Mouse (Mus musculus) myocyte (in vitro differentiated cells): ENCODE measurements around the gene Coro2b. TPM values are rescaled to one million over a fixed set of nuclear protein-coding genes. Genes with fewer than 3 reads are reported as not detected.

Experiments
- H3K27me3 ChIP-seq: one replicate; pipeline ENCODE4 v1.6.1; 2011; ENCODE audit not compliant: control insufficient read depth, insufficient read depth, insufficient read length
- H3K36me3 ChIP-seq: one replicate; pipeline ENCODE4 v1.6.1; 2011; ENCODE audit not compliant: control insufficient read depth, insufficient read depth
- H3K4me2 ChIP-seq: one replicate; pipeline ENCODE4 v1.6.1; 2011; ENCODE audit warnings: low read depth, control low read depth
- H3K4me3 ChIP-seq: one replicate; pipeline ENCODE4 v1.5.1; 2011; ENCODE audit warnings: mild to moderate bottlenecking, control low read depth, moderate library complexity
- H3K79me2 ChIP-seq: one replicate; pipeline ENCODE4 v1.6.1; 2011; ENCODE audit not compliant: control insufficient read depth, insufficient read depth
- H3ac ChIP-seq: one replicate; pipeline ENCODE4 v1.6.1; 2011; ENCODE audit not compliant: control insufficient read depth, insufficient read length
- CEBPB ChIP-seq: IDR thresholded peaks from 2 replicates; pipeline ENCODE4 v1.6.1; 2011; ENCODE audit warnings: mild to moderate bottlenecking, moderate library complexity; ENCODE audit not compliant: poor library complexity, insufficient read depth, severe bottlenecking
- E2F4 ChIP-seq: IDR thresholded peaks from one replicate; pipeline ENCODE4 v1.6.1; 2011; ENCODE audit warnings: mild to moderate bottlenecking, control low read depth, moderate library complexity; ENCODE audit not compliant: insufficient read depth
- MAX ChIP-seq: IDR thresholded peaks from one replicate; pipeline ENCODE4 v1.6.1; 2011; ENCODE audit warnings: low read depth, mild to moderate bottlenecking, control low read depth
- MYOD1 ChIP-seq, 3 experiments: IDR thresholded peaks; one replicate each; pipeline ENCODE4 v1.6.1; 2011; ENCODE audit warnings: control low read depth in 2 of 3, low read depth in 2 of 3, mild to moderate bottlenecking in 2 of 3, moderate library complexity in 1 of 3; ENCODE audit not compliant: insufficient read length in 2 of 3, control insufficient read depth in 1 of 3
- MYOG ChIP-seq, 3 experiments: IDR thresholded peaks; one replicate each; pipeline ENCODE4 v1.6.1; 2011; ENCODE audit warnings: control low read depth in 2 of 3, low read depth in 2 of 3, mild to moderate bottlenecking in 2 of 3; ENCODE audit not compliant: insufficient read length in 2 of 3, control insufficient read depth in 1 of 3, insufficient read depth in 1 of 3
- POLR2A ChIP-seq: IDR thresholded peaks from one replicate; pipeline ENCODE4 v1.6.1; 2011; ENCODE audit warnings: low read depth, mild to moderate bottlenecking, control low read depth, moderate library complexity; ENCODE audit not compliant: insufficient read length
- POLR2AphosphoS2 ChIP-seq: IDR thresholded peaks from one replicate; pipeline ENCODE4 v1.6.1; 2011; ENCODE audit warnings: low read depth, control low read depth; ENCODE audit not compliant: insufficient read length
- REST ChIP-seq: IDR thresholded peaks from one replicate; pipeline ENCODE4 v1.6.1; 2011; ENCODE audit warnings: mild to moderate bottlenecking, control low read depth, moderate library complexity; ENCODE audit not compliant: insufficient read depth, insufficient read length
- SRF ChIP-seq: IDR thresholded peaks from one replicate; pipeline ENCODE4 v1.6.1; 2011; ENCODE audit warnings: low read depth; ENCODE audit not compliant: control insufficient read depth, insufficient read length
- TCF12 ChIP-seq: IDR thresholded peaks from one replicate; pipeline ENCODE4 v1.6.1; 2011; ENCODE audit warnings: mild to moderate bottlenecking, control low read depth; ENCODE audit not compliant: poor library complexity, insufficient read depth, severe bottlenecking
- TCF3 ChIP-seq: IDR thresholded peaks from one replicate; pipeline ENCODE4 v1.6.1; 2011; ENCODE audit warnings: low read depth, control low read depth; ENCODE audit not compliant: insufficient read length
- USF1 ChIP-seq: IDR thresholded peaks from one replicate; pipeline ENCODE4 v1.6.1; 2011; ENCODE audit warnings: low read depth, mild to moderate bottlenecking, control low read depth, moderate library complexity
- polyA plus RNA-seq: library from polyadenylated mRNA; unstranded; fragments of >200 nt; fragmentation: generic; extraction: Trizol; gene quantifications from one replicate; pipeline ENCODE4 v1.2.1, GENCODE M21; 2012; ENCODE audit warnings: missing spikeins

Coro2b gene
- 21.3 TPM for polyA plus RNA-seq

DNA sequence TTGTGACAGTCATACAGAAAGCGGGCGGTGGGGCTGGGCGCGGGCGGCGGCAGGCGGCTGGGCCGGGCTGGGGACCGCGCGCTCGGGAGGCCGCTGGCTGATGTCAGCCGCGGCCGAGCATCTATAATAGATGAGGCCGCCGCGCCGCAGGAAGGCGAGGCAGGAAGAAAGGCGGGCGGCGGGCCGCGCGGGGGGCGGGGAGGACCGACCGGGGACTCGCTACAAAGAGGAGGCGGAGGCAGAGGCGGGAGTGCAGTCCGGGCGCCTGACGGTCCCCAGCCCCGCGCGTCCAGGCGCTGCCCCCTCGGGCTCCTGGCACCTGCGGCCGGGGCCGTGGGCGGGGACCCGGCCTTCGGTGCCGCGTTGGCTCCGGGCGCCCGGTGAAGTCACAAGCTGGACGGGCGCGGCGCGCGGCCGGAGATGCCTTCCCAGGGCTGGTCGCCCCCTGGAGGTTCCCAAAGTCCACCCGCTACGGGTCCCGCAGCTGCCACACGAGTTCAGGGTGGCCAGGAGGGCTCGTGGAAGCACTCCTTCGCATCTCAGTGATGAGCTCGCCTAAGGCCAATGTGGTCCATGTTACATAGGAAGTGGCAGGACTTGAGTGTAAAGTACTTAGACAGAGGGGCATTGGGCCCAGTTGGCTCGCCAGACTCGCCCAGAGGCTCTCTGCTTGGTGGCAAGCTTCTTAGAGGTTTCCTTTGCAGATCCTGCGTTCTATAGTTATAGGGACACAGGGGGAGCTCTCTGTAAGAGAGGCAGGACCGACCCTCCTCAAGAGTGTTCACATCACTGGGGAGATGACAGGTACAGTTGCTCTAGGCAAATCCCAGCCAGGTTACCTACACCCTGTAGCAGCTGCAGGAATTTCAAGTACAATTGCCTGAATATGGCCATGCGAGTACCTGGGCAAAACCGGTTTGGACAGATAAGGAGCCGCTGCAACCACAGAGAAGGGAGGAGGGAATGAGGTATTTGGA lies at the start of gene Coro2b:
Coro2b (minus strand) TSS at position 390 of the 977 bp plus-strand sequence.
- peak within 1 kb of the TSS; percentile 56 for H3ac ChIP-seq
- H3K4me3 ChIP-seq = peak within 1 kb of the TSS; percentile 30
- peak in 1 of 3 experiments; percentile 64 for TF ChIP-seq MYOG (IDR thresholded peaks at IDR 0.05; ENCODE audit: control insufficient read depth in 1 of 3, insufficient read depth in 1 of 3, insufficient read length in 2 of 3, low read depth in 2 of 3)
- TF ChIP-seq MYOD1 (IDR thresholded peaks at IDR 0.05; ENCODE audit: control insufficient read depth in 1 of 3, insufficient read length in 2 of 3, low read depth in 2 of 3) = peak in 1 of 3 experiments; percentile 51
- no peak for TF ChIP-seq POLR2AphosphoS2
- peak; percentile 41 for TF ChIP-seq POLR2A
- H3K4me2 ChIP-seq = peak within 1 kb of the TSS; percentile 75
- no peaks in the 10 kb centered on the region for H3K36me3 ChIP-seq
- no peaks in the 10 kb centered on the region for H3K27me3 ChIP-seq
- peaks cover 22% of the 10 kb centered on the region for H3K79me2 ChIP-seq

- no peaks in the 10 kb centered on the region for H3K36me3 ChIP-seq
- H3ac ChIP-seq = no peak overlapping the region
- no peak for TF ChIP-seq POLR2AphosphoS2
- TF ChIP-seq MAX = no peak
- TF ChIP-seq MYOD1 (IDR thresholded peaks at IDR 0.05; ENCODE audit: control insufficient read depth in 1 of 3, insufficient read length in 2 of 3, low read depth in 2 of 3) = no peak
- no peak for TF ChIP-seq TCF12
- peak; percentile 46; the same call in 1 of the 2 replicates for TF ChIP-seq CEBPB
- no peak for TF ChIP-seq E2F4
- H3K79me2 ChIP-seq = no peaks in the 10 kb centered on the region
- H3K4me2 ChIP-seq = peak overlapping the region; percentile 52
- no peaks in the 10 kb centered on the region for H3K27me3 ChIP-seq
- no peak overlapping the region for H3K4me3 ChIP-seq
Observed at GRCm38 (mm10) chr9:62577558-62577957, 40.7 kb upstream of the Coro2b start.

DNA sequence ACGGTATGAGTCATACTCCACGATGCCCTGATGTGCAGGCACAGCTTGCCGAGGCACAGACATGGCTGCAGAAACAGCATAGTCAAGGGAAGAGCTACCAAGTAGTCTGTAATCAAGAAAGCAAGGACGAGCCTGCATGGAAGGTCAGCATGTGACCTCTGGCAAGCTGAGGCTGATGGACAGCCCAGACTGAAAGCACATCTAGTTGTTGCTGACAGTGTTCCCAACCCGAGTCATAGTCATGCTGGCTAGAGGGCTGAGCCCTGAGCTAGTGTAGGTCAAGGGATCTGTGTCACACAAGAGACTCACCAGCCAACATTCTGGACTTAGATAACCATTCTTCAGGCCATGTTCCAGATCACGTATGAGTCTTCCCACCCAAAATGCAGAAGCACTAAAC lies 32.3 kb upstream of the Coro2b start:
- Histone ChIP-seq H3ac (no peak overlapping the region), H3K79me2 (no peaks in the 10 kb centered on the region), H3K4me3 (no peak overlapping the region), H3K36me3 (no peaks in the 10 kb centered on the region), H3K4me2 (no peak overlapping the region), H3K27me3 (no peaks in the 10 kb centered on the region)
- no peak for TF ChIP-seq MAX
- TF ChIP-seq TCF12 = no peak
- no peak for TF ChIP-seq TCF3
- TF ChIP-seq MYOG (IDR thresholded peaks at IDR 0.05; ENCODE audit: control insufficient read depth in 1 of 3, insufficient read depth in 1 of 3, insufficient read length in 2 of 3, low read depth in 2 of 3) = no peak
- TF ChIP-seq MYOD1 (IDR thresholded peaks at IDR 0.05; ENCODE audit: control insufficient read depth in 1 of 3, insufficient read length in 2 of 3, low read depth in 2 of 3) = no peak
- TF ChIP-seq POLR2A = no peak
- no peak for TF ChIP-seq REST
- TF ChIP-seq POLR2AphosphoS2 = no peak
- TF ChIP-seq E2F4 = no peak
- TF ChIP-seq USF1 = no peak
- no peak for TF ChIP-seq CEBPB
- TF ChIP-seq SRF = no peak

GRCm38 (mm10) chr9:62567818-62568217 lies 31.0 kb upstream of the Coro2b start:
- H3ac ChIP-seq = no peak overlapping the region
- no peaks in the 10 kb centered on the region for H3K79me2 ChIP-seq
- H3K4me2 ChIP-seq = no peak overlapping the region
- no peak overlapping the region for H3K4me3 ChIP-seq
- TF ChIP-seq REST = no peak
- no peak for TF ChIP-seq USF1
- TF ChIP-seq SRF = no peak
- no peak for TF ChIP-seq MYOD1 (IDR thresholded peaks at IDR 0.05; ENCODE audit: control insufficient read depth in 1 of 3, insufficient read length in 2 of 3, low read depth in 2 of 3)
- TF ChIP-seq CEBPB = no peak
- TF ChIP-seq E2F4 = no peak
- TF ChIP-seq POLR2AphosphoS2 = no peak
- no peak for TF ChIP-seq MAX
- TF ChIP-seq TCF3 = no peak
- no peak for TF ChIP-seq POLR2A
- TF ChIP-seq TCF12 = no peak
- no peak for TF ChIP-seq MYOG (IDR thresholded peaks at IDR 0.05; ENCODE audit: control insufficient read depth in 1 of 3, insufficient read depth in 1 of 3, insufficient read length in 2 of 3, low read depth in 2 of 3)
- no peaks in the 10 kb centered on the region for H3K27me3 ChIP-seq
- no peaks in the 10 kb centered on the region for H3K36me3 ChIP-seq

DNA sequence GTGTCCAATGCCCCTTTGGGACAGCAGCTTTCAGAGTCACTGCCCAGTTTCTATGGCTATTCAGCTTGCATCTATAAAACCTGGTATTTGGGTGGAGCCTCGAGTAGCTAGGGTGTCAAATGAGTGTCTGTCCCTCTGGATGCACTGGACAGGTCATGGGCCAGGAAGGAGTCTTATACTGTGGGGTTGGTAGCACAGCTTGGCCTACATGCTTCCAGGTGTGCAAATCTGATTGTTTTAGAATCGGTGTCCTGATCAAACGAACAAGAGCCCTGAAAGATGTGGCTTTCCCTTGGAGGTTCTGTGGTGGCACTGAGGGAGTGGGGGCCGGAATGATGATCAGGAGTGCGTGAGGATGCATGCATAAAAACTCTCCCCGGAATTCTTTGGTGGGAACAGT lies 25.4 kb upstream of the Coro2b start:
- TF ChIP-seq E2F4 (no peak), MAX (no peak), USF1 (no peak), CEBPB (no peak), MYOD1 (IDR thresholded peaks at IDR 0.05; ENCODE audit: control insufficient read depth in 1 of 3, insufficient read length in 2 of 3, low read depth in 2 of 3) (no peak), MYOG (IDR thresholded peaks at IDR 0.05; ENCODE audit: control insufficient read depth in 1 of 3, insufficient read depth in 1 of 3, insufficient read length in 2 of 3, low read depth in 2 of 3) (no peak), TCF3 (no peak), POLR2A (no peak), REST (no peak)
- no peaks in the 10 kb centered on the region for H3K79me2 ChIP-seq
- H3K36me3 ChIP-seq = no peaks in the 10 kb centered on the region
- H3K4me2 ChIP-seq = no peak overlapping the region
- no peak overlapping the region for H3K4me3 ChIP-seq
- H3ac ChIP-seq = no peak overlapping the region
- H3K27me3 ChIP-seq = no peaks in the 10 kb centered on the region
